Mouse (Mus musculus): ENCODE measurements around the gene Kcnc4. TPM values are rescaled to one million over a fixed set of nuclear protein-coding genes. Genes with fewer than 3 reads are reported as not detected.

The Kcnc4 gene
- polyA plus RNA-seq, 1 experiment from 2014 or later, result 0.07 TPM

- Histone ChIP-seq H3K27me3 (ENCODE audit: control insufficient read depth, insufficient read depth, low read length) (no peaks in the 10 kb centered on the region), H3K27ac (replicated peaks; ENCODE audit: low read depth, low read length) (no peak overlapping the region), H3K36me3 (ENCODE audit: control insufficient read depth, insufficient read depth, low read length) (no peaks in the 10 kb centered on the region), H3K4me1 (ENCODE audit: control insufficient read depth, insufficient read depth, low read length) (no peaks in the 10 kb centered on the region), H3K9ac (ENCODE audit: low read length) (no peak overlapping the region), H3K4me2 (ENCODE audit: low read depth, severe bottlenecking) (no peak overlapping the region), H3K9me3 (ENCODE audit: control insufficient read depth, low read length) (no peaks in the 10 kb centered on the region), H3K4me3 (ENCODE audit: low read depth, low read length) (no peak overlapping the region)
- DNase-seq (ENCODE audit: low spot score) (peak; percentile 29), ATAC-seq (ENCODE audit: insufficient number of reproducible peaks, low FRiP score, low TSS enrichment, low read depth) (no peak)
- WGBS, result 8% methylated on average over 2 of the region's 2 CpGs
These were observed 39.2 kb downstream of the Kcnc4 start for GRCm38 (mm10) chr3:107420156-107420555.

- Histone ChIP-seq H3K9ac (ENCODE audit: low read length) (no peak overlapping the region), H3K27ac (replicated peaks; ENCODE audit: low read depth, low read length) (no peak overlapping the region), H3K4me2 (ENCODE audit: low read depth, severe bottlenecking) (no peak overlapping the region), H3K36me3 (ENCODE audit: control insufficient read depth, insufficient read depth, low read length) (no peaks in the 10 kb centered on the region), H3K27me3 (ENCODE audit: control insufficient read depth, insufficient read depth, low read length) (no peaks in the 10 kb centered on the region), H3K4me3 (ENCODE audit: low read depth, low read length) (no peak overlapping the region), H3K9me3 (ENCODE audit: control insufficient read depth, low read length) (no peaks in the 10 kb centered on the region), H3K4me1 (ENCODE audit: control insufficient read depth, insufficient read depth, low read length) (no peaks in the 10 kb centered on the region)
- 85% methylated on average over 3 of the region's 3 CpGs for WGBS
- ATAC-seq (ENCODE audit: insufficient number of reproducible peaks, low FRiP score, low TSS enrichment, low read depth), result no peak
- DNase-seq (ENCODE audit: low spot score), result no peak
These were observed 42.1 kb downstream of the Kcnc4 start for GRCm38 (mm10) chr3:107417287-107417644.

- DNase-seq (ENCODE audit: low spot score) (no peak), ATAC-seq (ENCODE audit: insufficient number of reproducible peaks, low FRiP score, low TSS enrichment, low read depth) (no peak)
- H3K4me3 ChIP-seq (ENCODE audit: low read depth, low read length), result no peak overlapping the region
- no peak overlapping the region for H3K9ac ChIP-seq (ENCODE audit: low read length)
- no peak overlapping the region for H3K27ac ChIP-seq (replicated peaks; ENCODE audit: low read depth, low read length)
- H3K36me3 ChIP-seq (ENCODE audit: control insufficient read depth, insufficient read depth, low read length), result no peaks in the 10 kb centered on the region
- no peaks in the 10 kb centered on the region for H3K9me3 ChIP-seq (ENCODE audit: control insufficient read depth, low read length)
- no peaks in the 10 kb centered on the region for H3K4me1 ChIP-seq (ENCODE audit: control insufficient read depth, insufficient read depth, low read length)
- no peaks in the 10 kb centered on the region for H3K27me3 ChIP-seq (ENCODE audit: control insufficient read depth, insufficient read depth, low read length)
- no peak overlapping the region for H3K4me2 ChIP-seq (ENCODE audit: low read depth, severe bottlenecking)
- 90% methylated on average over 9 of the region's 9 CpGs for WGBS
These were observed 42.6 kb downstream of the Kcnc4 start for GRCm38 (mm10) chr3:107416541-107417286.

DNA sequence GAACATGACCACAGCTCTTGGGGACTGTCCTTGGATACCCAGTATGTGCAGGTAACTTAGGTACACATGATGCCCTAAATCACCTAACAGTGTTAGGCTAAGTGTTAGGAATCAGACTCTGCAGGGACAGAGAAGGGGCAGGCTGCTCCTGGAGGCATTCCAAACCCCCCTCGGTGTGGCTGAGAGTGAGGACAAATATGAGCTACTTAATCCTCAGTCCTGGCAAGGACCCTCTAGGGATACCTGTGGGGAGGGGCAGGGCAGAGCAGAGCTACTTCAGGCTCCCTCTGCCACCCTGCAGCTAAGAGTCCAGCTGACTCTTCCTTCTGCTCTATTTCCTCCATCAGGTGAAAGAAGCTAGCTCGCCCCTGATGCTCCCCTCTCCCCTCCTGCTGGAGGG lies 46.3 kb downstream of the Kcnc4 start:
- H3K9ac ChIP-seq (ENCODE audit: low read length), result no peak overlapping the region
- no peaks in the 10 kb centered on the region for H3K36me3 ChIP-seq (ENCODE audit: control insufficient read depth, insufficient read depth, low read length)
- no peaks in the 10 kb centered on the region for H3K27me3 ChIP-seq (ENCODE audit: control insufficient read depth, insufficient read depth, low read length)
- no peak for ATAC-seq (ENCODE audit: insufficient number of reproducible peaks, low FRiP score, low TSS enrichment, low read depth)
- no peak overlapping the region for H3K4me2 ChIP-seq (ENCODE audit: low read depth, severe bottlenecking)
- no peaks in the 10 kb centered on the region for H3K4me1 ChIP-seq (ENCODE audit: control insufficient read depth, insufficient read depth, low read length)
- no peak for DNase-seq (ENCODE audit: low spot score)
- no peaks in the 10 kb centered on the region for H3K9me3 ChIP-seq (ENCODE audit: control insufficient read depth, low read length)
- H3K4me3 ChIP-seq (ENCODE audit: low read depth, low read length), result no peak overlapping the region
- WGBS, result 41% methylated on average over 2 of the region's 2 CpGs
- no peak overlapping the region for H3K27ac ChIP-seq (replicated peaks; ENCODE audit: low read depth, low read length)

DNA sequence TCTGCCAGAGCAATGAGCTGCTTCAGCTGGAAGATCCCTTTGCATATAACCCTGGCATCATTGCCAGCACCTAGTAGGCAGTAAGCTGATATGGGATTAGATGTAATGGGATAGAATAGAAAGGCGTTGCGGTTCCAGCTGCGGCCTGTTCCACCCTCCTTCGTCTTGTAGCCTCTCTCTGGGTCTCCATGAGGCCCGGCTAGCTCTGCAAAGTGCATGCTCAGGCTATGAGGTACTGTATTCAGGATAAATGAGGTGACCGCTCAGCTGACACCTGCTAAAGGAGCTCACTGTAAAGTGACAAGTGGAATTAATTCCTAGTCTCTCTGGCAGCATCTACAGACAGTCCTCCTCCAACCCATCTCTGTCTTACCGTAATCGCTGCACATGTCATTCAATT lies 46.8 kb downstream of the Kcnc4 start:
- H3K4me2 ChIP-seq (ENCODE audit: low read depth, severe bottlenecking), result no peak overlapping the region
- no peak overlapping the region for H3K4me3 ChIP-seq (ENCODE audit: low read depth, low read length)
- DNase-seq (ENCODE audit: low spot score) (no peak), ATAC-seq (ENCODE audit: insufficient number of reproducible peaks, low FRiP score, low TSS enrichment, low read depth) (no peak)
- H3K4me1 ChIP-seq (ENCODE audit: control insufficient read depth, insufficient read depth, low read length), result no peaks in the 10 kb centered on the region
- 91% methylated on average over 8 of the region's 8 CpGs for WGBS
- H3K9me3 ChIP-seq (ENCODE audit: control insufficient read depth, low read length), result no peaks in the 10 kb centered on the region
- no peaks in the 10 kb centered on the region for H3K27me3 ChIP-seq (ENCODE audit: control insufficient read depth, insufficient read depth, low read length)
- no peak overlapping the region for H3K9ac ChIP-seq (ENCODE audit: low read length)
- H3K27ac ChIP-seq (replicated peaks; ENCODE audit: low read depth, low read length), result no peak overlapping the region
- H3K36me3 ChIP-seq (ENCODE audit: control insufficient read depth, insufficient read depth, low read length), result no peaks in the 10 kb centered on the region

GRCm38 (mm10) chr3:107411669-107412068 lies 47.7 kb downstream of the Kcnc4 start:
- Histone ChIP-seq H3K4me2 (ENCODE audit: low read depth, severe bottlenecking) (no peak overlapping the region), H3K4me1 (ENCODE audit: control insufficient read depth, insufficient read depth, low read length) (no peaks in the 10 kb centered on the region), H3K36me3 (ENCODE audit: control insufficient read depth, insufficient read depth, low read length) (no peaks in the 10 kb centered on the region), H3K27ac (replicated peaks; ENCODE audit: low read depth, low read length) (no peak overlapping the region), H3K27me3 (ENCODE audit: control insufficient read depth, insufficient read depth, low read length) (no peaks in the 10 kb centered on the region), H3K4me3 (ENCODE audit: low read depth, low read length) (no peak overlapping the region), H3K9ac (ENCODE audit: low read length) (no peak overlapping the region), H3K9me3 (ENCODE audit: control insufficient read depth, low read length) (no peaks in the 10 kb centered on the region)
- 59% methylated on average over 4 of the region's 4 CpGs for WGBS
- ATAC-seq (ENCODE audit: insufficient number of reproducible peaks, low FRiP score, low TSS enrichment, low read depth), result no peak
- no peak for DNase-seq (ENCODE audit: low spot score)

GRCm38 (mm10) chr3:107401401-107401800 lies 58.0 kb downstream of the Kcnc4 start:
- no peak overlapping the region for H3K4me2 ChIP-seq (ENCODE audit: low read depth, severe bottlenecking)
- H3K9me3 ChIP-seq (ENCODE audit: control insufficient read depth, low read length), result no peaks in the 10 kb centered on the region
- no peaks in the 10 kb centered on the region for H3K27me3 ChIP-seq (ENCODE audit: control insufficient read depth, insufficient read depth, low read length)
- H3K4me1 ChIP-seq (ENCODE audit: control insufficient read depth, insufficient read depth, low read length), result no peaks in the 10 kb centered on the region
- WGBS, result 84% methylated on average over 7 of the region's 7 CpGs
- no peak for ATAC-seq (ENCODE audit: insufficient number of reproducible peaks, low FRiP score, low TSS enrichment, low read depth)
- H3K27ac ChIP-seq (replicated peaks; ENCODE audit: low read depth, low read length), result no peak overlapping the region
- DNase-seq (ENCODE audit: low spot score), result no peak
- no peak overlapping the region for H3K4me3 ChIP-seq (ENCODE audit: low read depth, low read length)
- H3K9ac ChIP-seq (ENCODE audit: low read length), result no peak overlapping the region
- H3K36me3 ChIP-seq (ENCODE audit: control insufficient read depth, insufficient read depth, low read length), result no peaks in the 10 kb centered on the region

GRCm38 (mm10) chr3:107399991-107400640 lies 59.2 kb downstream of the Kcnc4 start:
- WGBS, result 82% methylated on average over 5 of the region's 5 CpGs
- Histone ChIP-seq H3K4me3 (ENCODE audit: low read depth, low read length) (no peak overlapping the region), H3K4me1 (ENCODE audit: control insufficient read depth, insufficient read depth, low read length) (no peaks in the 10 kb centered on the region), H3K9me3 (ENCODE audit: control insufficient read depth, low read length) (no peaks in the 10 kb centered on the region), H3K4me2 (ENCODE audit: low read depth, severe bottlenecking) (no peak overlapping the region), H3K36me3 (ENCODE audit: control insufficient read depth, insufficient read depth, low read length) (no peaks in the 10 kb centered on the region), H3K27ac (replicated peaks; ENCODE audit: low read depth, low read length) (no peak overlapping the region), H3K9ac (ENCODE audit: low read length) (no peak overlapping the region), H3K27me3 (ENCODE audit: control insufficient read depth, insufficient read depth, low read length) (no peaks in the 10 kb centered on the region)
- DNase-seq (ENCODE audit: low spot score) (no peak), ATAC-seq (ENCODE audit: insufficient number of reproducible peaks, low FRiP score, low TSS enrichment, low read depth) (no peak)

Data from limb, embryonic 11.5 days (tissue).